Mouse (Mus musculus): ENCODE measurements around the gene 4933430I17Rik.

The 4933430I17Rik gene

DNA sequence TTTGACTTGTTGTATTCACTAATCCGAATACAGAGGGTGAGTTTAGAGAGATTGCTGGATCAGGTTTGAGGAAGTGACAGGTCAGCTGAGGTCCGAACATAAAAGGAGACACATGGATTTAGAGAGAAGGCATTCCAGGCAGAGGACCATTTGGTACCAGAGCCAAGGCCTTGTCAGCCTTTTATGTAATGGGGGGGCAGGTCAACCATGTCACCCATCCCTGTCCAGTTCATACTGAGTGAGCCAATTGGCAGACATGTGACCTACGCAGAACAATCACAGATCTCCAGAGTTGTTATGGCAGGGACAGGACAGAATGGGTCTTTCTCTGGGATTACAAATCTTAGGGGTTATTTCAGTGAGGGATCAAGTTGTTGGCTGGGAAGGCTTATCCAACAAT is 19.2 kb upstream of the 4933430I17Rik start:
- no peak for DNase-seq

DNA sequence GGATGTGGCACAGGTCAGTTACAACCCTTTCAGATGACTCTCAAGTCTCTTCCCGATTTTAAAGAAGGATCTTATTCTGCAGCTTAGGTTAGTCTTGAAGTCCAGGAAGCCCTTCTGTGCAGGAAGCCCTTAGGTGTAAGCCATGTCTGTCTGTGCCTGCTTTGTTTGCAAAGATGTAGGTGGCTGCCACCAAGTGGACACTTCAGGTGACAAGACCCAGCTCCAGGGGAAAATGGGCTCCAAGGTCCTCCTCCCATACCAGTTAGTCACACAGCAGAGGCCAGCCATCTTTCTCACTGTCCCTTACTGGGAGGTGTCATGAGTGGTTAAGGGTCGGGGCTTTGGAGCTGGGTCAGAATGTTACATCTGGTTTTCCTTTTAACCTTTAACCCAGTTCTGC is 18.4 kb upstream of the 4933430I17Rik start:
- peak; percentile 48 to 68 for DNase-seq

DNA sequence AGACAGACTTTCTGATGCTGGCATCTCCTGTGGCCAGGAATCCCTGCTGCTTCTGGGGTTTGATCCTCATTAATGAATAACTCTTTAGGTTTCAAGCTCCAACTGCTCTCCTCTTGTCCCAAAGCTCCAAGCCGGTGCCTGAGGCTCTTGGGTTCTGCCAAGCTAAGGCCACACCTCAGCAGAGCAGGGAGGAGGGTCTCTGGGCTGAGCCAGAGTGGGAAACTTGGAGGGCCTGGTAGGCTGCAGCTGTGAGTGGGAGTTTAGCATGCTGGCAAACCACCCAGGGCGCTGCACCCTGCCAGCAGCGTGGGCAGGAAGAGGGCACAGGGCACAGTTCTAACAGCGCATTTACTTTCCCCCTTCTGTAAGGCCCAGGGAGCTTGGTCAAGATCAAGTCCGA is 16.3 kb upstream of the 4933430I17Rik start:
- DNase-seq = peak; percentile 46 to 64

DNA sequence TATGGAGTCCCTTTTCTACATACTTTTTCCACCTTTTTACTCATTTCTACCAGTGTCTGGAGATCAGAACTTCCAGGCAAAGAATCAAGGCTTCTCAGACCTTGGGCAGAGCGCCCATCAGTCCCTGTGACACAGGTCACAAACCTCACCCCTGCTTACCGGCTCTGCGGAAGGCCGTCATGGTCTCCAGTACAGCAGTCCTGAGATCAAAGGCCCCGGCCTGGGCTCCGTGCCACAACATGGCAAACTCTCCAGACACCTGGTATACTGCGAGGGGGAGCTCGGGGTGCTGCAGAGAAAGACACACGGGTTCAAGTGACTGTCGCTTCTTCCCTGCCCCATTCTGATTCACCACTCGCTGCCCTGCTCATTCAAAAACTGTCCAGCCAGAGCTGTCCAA is 15.2 kb upstream of the 4933430I17Rik start:
- peak; percentile 55 to 73 for DNase-seq

- no peak for DNase-seq
Observed at GRCm38 (mm10) chr4:62513998-62514506, 11.1 kb upstream of the 4933430I17Rik start.

DNA sequence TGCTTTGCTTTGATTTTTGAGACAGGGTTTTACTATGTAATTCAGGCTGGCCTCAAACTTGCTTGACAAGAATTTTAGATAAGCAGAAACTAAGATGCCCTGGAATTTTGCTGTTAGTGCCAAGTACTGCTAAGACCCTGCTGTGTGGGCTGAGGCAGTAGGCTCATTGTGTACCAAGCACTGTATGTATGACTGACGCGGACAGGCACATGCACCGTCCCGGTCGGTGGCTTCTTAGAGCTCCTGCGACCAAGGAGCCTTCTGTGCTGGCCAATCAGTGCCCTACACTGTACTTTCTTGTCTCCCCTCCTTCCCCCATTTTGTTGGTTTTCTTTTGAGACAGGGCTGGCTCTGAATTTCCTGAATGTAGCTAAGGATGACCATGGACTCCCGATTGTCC is 10.2 kb upstream of the 4933430I17Rik start:
- no peak for DNase-seq

DNA sequence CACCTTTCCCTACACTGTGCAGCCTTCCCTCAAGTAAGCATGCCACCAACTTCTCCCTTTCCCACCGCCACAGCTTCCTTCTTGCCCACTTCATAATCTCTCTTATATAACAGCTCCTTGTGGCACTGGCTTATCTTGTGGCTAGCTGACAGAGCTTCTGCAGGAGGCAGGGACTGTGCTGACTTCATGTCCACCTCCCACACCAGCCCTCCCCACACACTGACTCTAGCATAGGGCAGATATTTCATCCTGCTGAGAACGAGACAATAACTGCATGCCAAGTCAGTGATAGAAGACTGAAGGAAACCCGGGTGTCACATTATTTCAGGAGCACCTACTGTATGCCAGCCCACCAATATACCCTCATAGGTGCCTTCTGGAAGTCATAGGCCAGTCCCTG is 9.7 kb upstream of the 4933430I17Rik start:
- DNase-seq = peak in 1 of 2 experiments; percentile 45

DNA sequence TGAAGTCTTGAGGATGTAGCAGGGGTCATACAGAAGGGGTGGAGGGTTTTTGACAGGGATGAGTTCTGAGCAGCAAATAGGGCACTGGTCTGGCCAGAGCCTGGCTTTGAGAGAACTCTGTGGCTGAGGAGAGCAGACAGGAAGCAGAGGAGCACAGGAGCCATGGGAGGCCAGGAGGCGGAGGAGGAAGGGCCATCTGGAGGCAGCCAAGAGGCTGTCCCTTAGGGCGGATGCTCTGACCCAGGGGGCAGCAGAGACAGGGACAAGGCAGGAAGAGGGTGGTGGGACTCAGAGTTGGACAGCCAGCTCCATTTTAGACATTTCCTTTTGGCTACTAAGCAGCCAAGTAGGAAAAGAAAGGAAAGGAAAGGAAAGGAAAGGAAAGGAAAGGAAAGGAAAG is 9.1 kb upstream of the 4933430I17Rik start:
- peak; percentile 70 to 80 for DNase-seq

GRCm38 (mm10) chr4:62516579-62516978 is 8.6 kb upstream of the 4933430I17Rik start:
- no peak for DNase-seq

GRCm38 (mm10) chr4:62517046-62517445 is 8.1 kb upstream of the 4933430I17Rik start:
- DNase-seq = no peak

- DNase-seq = no peak
Observed at GRCm38 (mm10) chr4:62517538-62518415, 7.4 kb upstream of the 4933430I17Rik start.

DNA sequence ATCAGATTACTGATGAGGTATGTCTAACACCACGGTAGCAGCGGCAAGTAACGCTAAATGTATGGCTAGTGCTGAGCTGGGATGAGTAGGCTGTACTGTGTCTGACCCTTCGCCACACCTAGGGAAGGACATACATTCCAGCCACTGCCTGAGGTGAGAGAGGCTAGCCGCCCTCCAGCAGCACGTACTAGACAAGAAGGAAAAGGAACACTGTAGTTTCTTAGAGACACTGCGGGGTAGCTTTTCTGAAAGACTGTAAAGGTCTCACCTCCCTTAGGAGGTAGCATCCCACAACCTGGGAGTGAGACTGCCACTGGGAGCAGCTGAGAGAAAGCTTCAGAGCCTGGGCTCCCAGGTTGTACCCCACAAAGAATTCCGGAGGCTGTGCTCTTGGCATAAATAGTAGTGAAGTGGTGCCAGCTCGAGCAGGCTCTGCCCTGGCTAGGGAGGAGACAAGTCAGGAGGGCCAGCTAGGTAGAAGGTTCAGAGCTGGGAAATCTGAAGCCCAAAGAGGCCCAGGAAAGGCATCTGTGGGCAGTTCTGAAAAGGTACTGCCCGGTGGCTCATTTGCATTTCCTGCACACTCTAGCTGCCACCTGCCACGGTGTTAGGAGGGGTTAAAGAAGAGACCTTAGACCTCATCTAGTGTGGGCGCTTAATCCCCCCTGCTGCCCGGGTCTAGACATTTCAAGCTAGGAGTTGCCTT is 6.6 kb upstream of the 4933430I17Rik start:
- DNase-seq = peak; percentile 36 to 55

DNA sequence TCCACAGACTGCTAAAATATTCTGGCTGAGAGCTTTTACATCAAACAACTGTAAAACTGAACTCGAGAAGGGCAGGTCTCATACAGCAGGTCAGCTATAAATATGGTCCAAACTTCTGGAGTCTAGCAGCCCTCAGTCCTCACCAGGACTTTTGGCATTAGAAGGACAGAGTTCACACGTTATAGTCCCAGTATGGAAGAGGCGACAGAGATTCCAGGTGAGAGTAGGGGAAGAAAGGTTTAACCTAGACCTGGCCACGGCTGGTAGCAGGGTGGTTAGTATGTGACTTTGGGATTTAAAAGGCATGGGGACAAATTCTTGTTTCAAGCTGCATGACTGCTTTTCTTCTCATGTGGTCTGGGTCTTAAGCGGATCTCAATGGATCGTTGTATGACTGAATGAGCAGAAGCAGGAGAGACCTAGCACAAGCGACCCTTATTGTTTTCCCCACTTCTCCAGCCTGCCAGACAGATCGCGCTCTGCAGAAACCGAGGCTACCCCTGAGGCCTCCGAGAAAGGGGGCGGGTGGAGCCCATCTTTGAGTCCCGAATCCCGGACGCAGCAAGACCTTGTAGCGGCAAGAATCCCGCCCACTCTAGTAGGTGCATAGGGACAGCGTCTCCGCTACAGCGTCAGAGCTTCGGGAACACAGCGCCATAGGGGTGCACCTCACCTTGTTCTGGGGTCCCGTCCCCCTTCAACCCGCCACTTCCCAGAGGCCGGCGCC is 5.9 kb upstream of the 4933430I17Rik start:
- no peak for DNase-seq

DNA sequence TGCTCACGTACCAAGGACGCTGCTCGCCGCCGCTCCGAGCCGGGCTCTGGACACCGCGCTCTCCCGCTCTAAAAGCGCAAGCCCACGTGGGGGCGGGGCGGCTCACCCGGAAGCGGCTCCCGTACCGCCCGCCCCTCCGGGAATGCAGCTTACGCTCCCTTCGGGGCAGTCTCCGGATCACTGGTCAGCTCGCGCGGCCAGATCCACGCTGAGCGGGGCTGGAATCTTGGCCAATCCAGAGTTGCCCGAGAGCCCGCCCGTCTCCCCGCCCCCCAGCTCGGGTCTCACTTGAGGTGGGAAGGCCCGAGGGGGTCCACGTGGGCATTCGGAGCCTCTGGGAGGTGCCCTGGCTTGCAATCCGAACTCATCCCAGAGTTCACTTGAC is 5.3 kb upstream of the 4933430I17Rik start, which contains the start of gene Alad:
Gene Alad, minus strand, starts transcription at position 70 of the 385 bp plus-strand sequence.
- DNase-seq = peak; percentile 92 to 95

GRCm38 (mm10) chr4:62520892-62521400 is 4.2 kb upstream of the 4933430I17Rik start:
- no peak for DNase-seq

DNA sequence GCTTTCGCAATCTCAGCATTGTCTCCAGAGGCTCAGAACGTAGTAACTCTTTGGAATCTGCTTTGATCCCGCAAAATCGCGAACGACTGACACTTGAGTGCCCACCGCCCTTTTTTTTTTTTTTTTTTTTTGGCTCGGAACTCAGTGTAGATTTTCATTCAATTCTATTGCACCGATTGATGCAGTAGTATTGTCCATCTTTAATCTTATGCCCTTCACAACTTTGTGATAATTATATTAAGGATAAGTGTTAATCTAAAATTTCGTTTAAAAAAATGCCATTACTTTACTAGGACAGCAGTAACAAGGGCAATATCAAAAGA is 281 bp downstream of the 4933430I17Rik start:
- no peak for DNase-seq

- DNase-seq = no peak
Observed at GRCm38 (mm10) chr4:62526256-62526655, 1.1 kb downstream of the 4933430I17Rik start.

DNA sequence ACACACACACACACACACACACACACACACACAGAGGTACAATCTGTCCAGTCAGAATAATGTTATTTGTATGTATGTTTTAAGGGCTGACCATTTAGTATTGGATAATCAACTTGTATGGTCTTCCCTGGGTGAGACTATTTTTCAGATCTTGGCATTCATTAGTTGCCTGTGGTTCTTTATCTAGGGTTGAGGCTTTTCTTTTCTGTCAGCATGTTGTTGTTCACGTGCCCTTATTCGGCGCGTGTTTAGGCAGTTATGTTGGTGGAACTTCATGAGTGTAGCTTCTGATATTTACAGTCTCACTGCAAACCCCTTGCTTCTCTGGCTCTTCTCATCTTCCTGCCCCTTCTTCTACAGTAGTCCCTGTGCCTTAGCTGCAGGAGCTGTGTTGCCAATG is 2.5 kb downstream of the 4933430I17Rik start:
- DNase-seq = no peak

GRCm38 (mm10) chr4:62533729-62534128 is 8.6 kb downstream of the 4933430I17Rik start:
- DNase-seq = no peak

DNA sequence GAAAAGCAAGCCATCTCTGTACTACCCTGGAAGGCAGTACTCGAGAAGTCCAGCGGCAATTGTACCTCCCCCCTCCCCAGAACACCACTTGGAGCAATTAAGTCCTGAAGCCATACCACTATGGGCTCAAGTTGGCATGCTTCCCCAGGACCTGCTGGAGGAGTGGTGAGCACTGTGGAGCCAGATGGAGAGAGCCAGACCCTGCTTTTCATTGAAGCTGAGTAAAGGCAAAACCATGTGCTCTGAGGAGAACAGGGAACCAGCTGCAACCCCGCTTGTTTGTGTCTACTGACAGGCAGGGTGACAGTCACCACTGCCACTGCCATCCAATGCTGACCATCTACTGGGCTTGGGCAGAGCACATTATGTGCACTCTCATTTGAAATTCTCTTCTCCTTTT is 16.6 kb downstream of the 4933430I17Rik start:
- no peak for DNase-seq

GRCm38 (mm10) chr4:62543782-62544181 is 18.6 kb downstream of the 4933430I17Rik start:
- no peak for DNase-seq

DNA sequence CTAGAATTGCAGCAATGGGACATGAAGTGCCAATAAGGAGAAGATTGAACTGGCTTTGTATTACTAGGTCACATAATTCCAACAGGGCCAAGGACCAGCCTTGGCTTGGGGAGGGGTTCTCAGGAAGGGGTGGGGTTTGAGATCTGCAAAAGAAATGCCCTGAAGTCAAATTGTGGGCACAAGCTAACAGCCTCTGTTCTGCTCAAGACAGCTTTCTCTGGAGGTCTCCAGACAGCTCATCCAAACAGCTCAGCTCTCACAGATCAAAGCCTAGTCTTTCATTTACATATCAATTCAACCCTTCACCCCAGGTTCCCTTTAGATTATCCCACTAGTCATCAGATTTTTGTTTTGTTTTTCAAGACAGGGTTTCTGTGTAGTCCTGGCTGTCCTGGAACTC is 19.6 kb downstream of the 4933430I17Rik start:
- no peak for DNase-seq

DNA sequence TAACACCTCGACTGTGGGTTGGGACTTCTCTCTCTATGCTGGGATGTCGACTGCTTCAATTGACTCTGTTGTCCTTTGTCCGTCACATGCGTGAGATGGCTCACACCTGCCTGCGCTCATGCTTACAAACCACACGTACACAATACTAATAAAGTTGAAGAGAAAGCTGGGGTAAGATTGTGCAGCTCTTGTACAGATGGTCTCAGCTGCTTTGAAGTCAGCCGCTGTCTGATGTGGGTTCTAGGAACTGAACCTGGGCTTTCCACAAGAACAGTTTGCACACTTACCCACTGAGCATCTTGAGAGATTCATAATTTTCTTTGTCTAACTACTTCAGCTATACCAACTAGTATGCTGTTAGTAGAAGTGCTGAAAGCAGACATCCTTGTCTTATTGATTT is 26.8 kb downstream of the 4933430I17Rik start:
- DNase-seq = no peak
